Mouse (Mus musculus): ENCODE measurements at regions not wholly inside any gene's neighbourhood (a gene's known extent, or its start where the extent isn't known, plus 50 kb on each side); places are given as distances from the start of the nearest gene placed in this dataset.

DNA sequence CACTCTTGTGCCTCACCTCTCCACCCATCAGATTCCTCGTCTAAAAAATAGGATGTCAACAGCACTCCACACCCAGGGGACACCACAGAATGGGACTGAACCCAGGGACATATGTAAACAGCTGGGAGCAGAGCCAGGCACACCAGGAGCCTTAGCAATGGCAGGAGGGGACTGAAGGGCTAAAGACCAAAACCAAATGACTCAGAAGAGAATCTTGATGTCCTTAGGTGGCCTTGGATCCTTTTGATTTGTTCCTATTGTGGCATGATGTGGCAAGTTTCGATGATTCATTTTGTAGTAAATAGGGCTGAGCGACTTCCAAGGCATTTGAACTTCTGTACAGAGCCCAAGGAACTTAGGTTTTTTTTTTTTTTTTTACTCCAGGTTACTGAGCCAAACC lies 233.4 kb downstream of the Snx10 start:
- no peak for DNase-seq

DNA sequence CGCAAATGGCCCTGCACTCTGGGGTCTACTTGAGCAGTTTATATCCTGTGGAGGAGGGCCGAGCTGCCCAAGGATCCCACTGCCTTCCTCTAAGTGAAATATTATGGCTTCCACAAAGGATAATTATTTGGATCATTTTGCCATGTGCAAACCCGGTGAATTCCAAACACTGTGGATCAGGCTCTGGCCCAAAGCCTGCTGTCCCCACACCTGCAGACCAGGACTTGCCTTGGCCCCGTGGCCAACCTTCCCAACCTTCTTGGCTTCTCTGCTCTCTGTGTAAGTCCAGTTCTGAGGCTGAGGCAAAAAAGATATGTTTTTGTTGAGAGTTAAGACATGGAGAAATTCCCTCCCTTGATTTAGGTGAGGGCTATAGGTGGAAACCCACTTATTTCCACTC lies 234.0 kb downstream of the Snx10 start:
- no peak for DNase-seq

DNA sequence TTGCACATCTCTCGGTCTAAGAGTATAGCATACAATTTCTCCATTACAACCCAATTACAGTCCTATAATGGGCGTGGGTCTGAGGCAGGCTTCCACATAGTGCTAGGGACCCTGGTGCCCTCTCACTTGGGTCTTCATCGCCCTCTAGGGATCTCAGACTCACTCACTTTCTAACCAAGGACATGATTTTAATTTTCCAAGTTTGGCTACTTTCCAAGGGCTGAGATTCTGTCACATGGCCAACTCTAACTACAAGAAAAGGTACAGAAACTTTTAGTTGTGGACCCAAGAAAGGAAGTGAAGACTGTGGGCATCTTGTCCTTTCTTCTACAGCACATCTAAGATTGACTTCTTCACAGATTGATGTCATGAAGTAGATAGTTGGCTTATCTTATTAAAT lies 235.1 kb downstream of the Snx10 start:
- DNase-seq: no peak

DNA sequence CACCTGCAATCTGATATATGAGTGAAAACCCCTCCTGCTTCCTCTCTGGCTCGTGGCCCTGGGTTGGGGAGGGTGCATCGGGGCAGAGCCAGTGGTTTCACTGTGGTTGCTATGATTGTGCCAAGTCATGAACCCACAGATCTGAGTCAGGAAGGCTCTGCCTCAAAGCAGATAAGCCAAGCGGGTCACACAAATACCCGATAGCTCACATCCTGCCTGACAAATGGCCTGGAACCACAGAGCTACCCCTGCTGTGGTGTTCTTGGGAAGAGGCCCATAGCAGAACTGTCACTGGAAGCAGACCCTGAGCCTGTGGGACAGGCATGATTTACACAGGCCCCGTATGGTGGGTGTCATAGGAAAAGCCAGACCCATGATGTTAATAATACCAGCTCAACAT lies 236.7 kb downstream of the Snx10 start:
- DNase-seq: no peak

DNA sequence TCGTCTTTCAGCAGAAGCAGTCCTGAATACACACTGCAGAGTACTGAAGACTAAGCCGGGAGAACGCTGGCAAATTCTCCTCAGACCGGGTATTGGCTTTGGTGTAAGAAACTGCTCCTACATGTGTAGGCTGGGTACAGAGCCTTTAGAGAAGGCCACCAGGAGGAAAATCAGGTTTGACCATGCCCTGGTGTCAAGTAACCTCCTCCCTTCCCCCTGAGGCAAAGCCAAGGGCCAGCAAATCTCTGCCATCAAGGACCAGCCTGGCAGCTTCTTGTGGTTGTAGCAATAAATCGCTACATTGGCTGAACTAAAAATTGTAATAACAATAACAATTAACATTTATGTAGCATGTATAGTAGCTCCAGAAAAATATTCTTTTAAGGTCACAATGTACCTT lies 237.8 kb downstream of the Snx10 start:
- DNase-seq: no peak

DNA sequence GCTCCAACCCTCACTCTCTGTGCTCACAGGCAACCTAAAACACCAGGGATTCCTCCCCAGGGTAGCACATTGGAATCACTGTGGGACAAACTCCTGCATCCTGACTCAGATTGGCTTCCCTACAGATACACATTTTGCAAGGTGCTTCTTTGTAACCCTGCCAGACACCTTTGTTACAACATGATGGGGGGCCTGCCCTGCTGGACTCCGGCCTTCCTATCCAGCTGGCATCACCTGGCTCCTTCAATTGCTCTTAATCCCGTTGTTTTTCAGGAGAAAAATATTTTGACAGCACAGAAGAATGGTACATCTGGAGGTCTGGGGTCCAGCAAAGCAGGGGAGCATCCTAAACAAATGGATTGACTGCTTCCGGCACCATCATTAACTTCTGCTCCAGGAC lies 242.8 kb downstream of the Snx10 start:
- DNase-seq: no peak

DNA sequence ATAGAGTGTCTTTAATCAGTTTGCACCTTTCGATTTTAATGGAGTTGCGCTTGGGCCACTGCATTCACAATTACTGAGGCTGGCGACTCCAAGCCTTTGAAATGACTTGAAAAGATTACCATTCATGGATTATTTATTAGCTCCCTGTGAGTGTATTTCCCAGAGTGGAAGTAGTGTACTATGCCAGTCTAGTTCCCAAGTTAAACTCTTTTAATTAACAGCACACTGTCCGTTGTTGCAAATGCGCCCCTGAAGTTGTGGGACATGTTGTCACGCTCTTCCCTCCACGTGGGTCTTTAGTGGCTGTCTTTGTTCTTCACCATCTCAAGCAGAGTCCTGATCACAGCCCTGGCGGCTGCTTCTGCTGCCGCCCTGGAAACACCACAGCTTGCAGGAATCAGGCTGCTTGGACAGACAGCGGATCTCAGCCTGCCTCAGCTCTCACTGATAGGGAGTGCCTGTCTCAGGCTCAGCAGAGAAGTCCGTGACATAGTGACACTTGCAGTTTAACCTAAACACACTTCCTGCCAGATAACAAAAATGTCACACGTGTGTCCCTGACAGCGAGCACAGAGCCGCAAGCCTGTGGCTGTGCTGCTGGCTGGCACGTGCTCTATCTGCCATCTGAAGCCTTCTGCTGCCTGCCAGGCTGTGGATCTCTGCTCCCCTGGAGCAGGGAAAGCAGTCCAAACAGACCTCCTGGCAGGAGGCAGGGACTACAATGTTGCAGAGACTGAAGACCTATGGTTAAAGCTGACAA lies 244.1 kb downstream of the Snx10 start:
- DNase-seq: peak; percentile 20

DNA sequence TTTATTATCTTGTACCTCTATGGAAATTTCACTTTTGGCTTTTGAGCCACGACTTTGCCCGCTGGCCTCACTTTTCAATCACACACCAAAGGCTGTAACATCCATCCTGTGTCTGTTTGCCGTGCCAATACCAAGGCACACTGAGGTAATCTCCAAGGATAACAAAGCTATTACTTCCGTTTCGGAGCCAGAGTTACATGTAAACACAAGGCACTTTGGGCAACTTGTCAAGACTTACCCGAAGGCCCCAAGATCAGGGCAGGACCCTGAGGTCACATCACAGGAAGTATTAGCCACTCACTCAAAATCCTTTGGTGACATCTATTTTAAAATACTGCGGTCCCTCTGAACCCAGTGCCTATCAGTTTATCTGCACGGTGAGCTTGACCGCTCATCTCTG lies 241.3 kb downstream of the Skap2 start:
- DNase-seq: no peak

DNA sequence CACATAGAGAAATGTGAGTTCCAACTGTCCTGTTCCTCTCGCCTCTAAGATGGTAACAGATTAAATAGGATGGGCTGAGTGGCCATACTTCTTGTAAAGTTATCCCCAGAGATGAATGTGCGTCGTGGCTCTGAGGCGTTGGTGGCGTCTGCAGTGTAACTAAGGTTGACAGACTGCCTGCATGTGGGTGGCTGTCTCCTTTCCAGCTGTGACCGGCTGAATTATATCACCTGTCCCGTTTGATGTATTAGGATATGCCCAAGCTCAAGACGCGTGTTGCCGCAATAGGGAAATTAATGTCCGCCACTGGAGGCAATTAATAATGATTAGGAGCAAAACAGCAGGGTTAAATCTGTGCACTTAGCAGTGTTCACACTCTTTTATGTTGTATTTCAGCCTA lies 240.9 kb downstream of the Skap2 start:
- DNase-seq: no peak

DNA sequence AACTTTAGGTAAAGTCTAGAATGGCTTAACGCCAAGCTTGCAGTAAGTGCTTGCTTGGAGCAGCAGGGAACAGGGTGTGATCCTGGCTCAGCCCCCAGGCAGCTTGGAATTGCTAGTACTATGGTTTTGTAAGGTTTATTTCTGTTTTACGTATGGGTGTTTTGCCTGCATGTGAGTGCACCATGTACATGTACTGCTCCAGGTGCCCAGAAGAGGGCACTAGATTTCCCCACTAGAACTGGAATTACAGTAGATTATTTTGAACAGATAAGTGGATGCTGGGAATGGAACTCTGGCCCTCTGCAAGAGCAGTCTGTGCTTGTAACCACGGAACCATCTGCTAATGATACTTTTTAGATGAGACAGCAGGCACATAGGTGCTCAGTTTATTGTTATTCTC lies 237.6 kb downstream of the Skap2 start:
- DNase-seq: no peak

DNA sequence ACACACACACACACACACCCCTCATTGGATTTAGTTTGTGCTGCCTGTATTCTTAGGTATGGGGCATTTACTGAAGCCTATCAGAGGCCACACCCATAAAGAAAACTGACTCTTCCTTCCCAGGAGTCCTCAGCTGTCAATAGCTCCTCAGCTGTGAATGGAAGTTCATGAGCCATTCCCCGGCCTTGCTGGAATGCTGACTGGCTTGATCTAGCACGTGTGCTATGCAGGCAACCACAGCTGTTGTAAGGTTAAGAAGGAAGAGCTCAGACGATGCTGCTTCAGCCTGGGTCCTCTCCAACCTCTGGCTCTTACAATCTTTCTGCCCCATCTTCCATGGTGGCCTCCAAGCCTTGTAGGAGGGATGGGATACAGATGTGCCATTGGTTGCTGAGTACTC lies 226.7 kb downstream of the Skap2 start:
- DNase-seq: no peak

DNA sequence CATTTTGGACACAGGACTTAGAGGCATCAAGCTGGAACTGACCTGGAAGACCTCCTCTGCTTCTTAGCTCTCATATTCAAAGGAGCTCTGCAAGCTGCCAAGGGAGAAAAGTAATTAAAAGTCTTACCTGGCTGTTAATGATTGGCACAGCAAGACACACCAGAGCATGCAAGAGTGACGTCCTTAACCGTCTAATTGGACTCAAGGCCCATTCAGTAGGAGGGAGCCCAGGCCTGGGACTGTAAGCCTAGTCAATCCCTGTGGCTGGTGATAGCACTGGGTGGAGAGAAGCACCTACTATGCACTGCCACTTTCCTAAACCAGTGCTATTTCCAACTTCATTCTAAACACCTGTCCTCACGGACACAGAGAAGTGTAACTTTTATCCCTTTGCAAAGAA lies 225.5 kb downstream of the Skap2 start:
- DNase-seq: peak; percentile 30

DNA sequence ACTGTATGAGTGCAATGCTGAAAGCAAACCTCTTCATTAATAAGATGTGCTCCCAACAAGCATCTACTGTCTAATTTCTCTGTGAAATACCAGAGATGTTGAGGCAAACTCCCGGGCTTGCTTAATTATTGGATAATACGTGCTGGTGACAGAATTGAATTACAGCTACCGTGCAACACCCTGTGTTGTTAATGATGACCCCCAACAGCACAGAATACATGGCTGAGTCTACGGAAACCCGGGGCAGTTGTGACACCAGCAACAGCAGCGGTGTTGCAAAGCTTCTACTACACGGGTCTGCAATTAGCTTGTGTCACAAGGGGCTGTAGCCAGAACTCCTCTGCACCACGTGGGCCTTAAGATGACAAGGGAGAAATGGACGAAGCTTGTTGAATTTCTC lies 224.2 kb downstream of the Skap2 start:
- DNase-seq: no peak

DNA sequence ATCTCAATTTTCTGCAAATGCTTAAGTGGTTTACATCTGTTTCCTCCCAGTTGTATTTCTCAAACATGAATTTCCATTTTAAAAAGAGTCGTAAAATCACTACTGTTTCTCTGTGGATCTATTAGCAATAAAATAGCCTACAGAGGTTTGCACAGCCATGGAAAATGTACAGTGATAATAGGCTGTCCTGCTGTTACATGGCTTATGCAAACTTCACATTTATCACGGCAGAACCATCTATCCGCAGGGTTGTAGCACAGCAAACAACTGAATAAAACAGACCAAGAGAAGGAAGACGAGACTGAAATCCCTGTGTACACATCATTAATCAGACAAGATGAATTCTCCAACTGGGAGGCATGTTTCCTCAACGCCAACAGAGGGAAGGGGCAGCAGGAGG lies 222.1 kb downstream of the Skap2 start:
- no peak for DNase-seq

DNA sequence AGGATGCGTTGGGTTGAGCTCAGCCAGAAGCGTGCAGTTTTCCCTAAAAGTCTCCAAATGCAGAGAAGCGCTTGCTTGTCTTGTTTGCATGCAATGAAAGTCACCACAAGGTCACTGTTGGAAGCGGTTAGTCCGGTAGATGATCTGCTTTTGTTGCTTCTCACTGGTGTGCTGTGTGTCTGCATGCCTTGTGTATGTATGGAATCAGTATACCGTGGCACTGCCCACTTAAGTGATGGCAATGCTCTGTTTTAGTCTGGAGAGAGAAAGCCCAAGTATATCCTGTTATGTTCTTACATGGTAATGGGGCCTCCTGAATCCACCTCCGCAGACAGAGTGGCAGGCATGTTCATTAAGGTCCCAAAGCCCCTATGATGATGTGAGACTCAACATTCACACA lies 221.7 kb downstream of the Skap2 start:
- no peak for DNase-seq

DNA sequence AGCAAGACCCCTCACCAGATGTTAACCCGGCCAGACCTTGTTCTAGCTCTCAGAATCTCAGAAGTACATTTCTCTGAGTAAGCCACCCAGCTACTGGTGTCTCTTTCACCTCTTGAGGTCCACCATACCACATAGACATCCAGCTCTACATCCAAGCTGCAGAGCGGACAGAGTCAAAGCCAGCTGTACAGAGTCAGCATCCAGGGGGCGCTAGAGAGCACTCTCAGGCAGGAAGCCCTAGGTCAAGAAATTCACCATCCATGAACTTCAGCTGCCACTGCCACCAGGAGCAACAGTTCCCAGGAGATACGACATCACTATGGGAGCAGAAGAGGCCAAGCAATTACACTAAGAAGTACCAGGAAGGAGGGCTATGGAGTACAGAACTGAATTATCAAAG lies 217.0 kb downstream of the Skap2 start:
- DNase-seq: peak; percentile 10

DNA sequence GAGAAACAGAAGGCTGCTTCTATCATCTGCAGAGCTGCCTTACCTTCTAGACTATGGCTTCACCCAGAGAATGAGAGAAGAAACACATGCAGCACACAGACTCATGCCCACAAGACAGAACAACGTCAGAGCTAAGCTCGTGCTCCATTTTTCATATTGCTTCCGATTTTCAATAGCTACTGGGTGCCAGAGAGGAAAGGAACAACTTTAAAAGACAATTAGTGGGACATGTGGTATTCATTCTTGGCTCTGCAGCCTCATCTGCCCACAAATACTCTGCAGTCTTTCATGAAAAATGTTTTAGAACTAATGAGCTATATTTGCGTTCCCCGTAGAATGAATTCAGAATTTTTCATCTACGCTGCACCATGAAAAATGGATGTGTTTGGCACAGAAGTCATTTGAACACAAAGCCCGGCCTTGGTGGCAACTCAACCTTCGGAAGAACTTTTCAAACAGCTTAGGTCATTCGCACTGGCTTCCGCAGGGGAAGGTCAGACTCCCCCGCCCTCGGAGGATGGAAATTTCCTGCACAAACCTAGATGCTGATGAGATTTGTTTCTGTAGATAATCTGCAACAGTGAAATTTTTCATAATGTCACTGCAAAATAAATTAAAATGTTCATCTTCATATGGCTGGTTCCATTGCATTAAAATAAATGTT lies 213.6 kb downstream of the Skap2 start:
- DNase-seq: no peak

DNA sequence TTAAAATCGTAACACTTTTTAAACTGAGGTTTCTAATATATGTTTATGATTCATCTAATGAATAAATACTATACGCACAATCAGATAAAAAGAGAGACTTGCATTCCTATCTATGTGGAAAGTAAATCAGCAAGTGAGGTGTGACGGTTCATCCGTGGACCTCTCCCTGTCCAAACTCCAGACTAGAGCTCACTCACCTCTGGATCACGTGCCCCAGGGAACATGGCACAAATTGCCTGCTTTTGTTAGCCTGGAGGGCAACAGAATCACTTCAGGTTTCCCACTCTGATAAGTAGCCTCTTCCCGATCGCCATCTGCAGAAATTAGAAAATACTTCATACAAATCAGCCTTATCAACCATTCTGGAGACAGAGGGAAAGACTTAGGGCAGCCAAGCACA lies 206.7 kb downstream of the Skap2 start:
- peak; percentile 15 for DNase-seq

Measured in kidney, adult 11 months (tissue).